8 mouse cellular contexts compared by ENCODE assay signal in genomic region chr9:88522569-88523334, GRCm38 (mm10). TPM values are rescaled to one million over a fixed set of nuclear protein-coding genes. Genes with fewer than 3 reads are reported as not detected.
DNase-seq lines count a peak whose midpoint lies in the region; ATAC-seq and TF ChIP-seq lines count a peak whose summit lies in the region.

No protein-coding gene starts in this region.

- WGBS in forebrain, postnatal 0 days: under 1% methylated on average over 69 of the region's 69 CpGs
- WGBS in lung, embryonic 15.5 days: under 1% methylated on average over 69 of the region's 69 CpGs

- peak; percentile 76 for ATAC-seq in G1E (ENCODE audit: extremely low read depth, insufficient number of reproducible peaks, low FRiP score, poor library complexity, severe bottlenecking)
- ATAC-seq in forebrain, postnatal 0 days: peak; percentile 90
- ATAC-seq in lung, embryonic 15.5 days (ENCODE audit: borderline replicate concordance, extremely low read depth, low FRiP score, low TSS enrichment): peak; percentile 96

- peak overlapping the region; percentile 74 for H3K4me2 ChIP-seq in forebrain, postnatal 0 days (ENCODE audit: low read depth)
- peak overlapping the region; percentile 82 for H3K4me2 ChIP-seq in lung, embryonic 15.5 days

- peaks cover 18% of the 10 kb centered on the region for H3K36me3 ChIP-seq in G1E (replicated peaks)
- peaks cover 7% of the 10 kb centered on the region; the same call in 1 of the 2 replicates for H3K36me3 ChIP-seq in forebrain, postnatal 0 days (ENCODE audit: insufficient read depth)
- peaks cover 12% of the 10 kb centered on the region for H3K36me3 ChIP-seq in lung, embryonic 15.5 days

- H3K27me3 ChIP-seq in G1E (ENCODE audit: insufficient read depth, low read length): no peaks in the 10 kb centered on the region
- no peaks in the 10 kb centered on the region for H3K27me3 ChIP-seq in forebrain, postnatal 0 days (ENCODE audit: insufficient read depth, low read length)
- no peaks in the 10 kb centered on the region for H3K27me3 ChIP-seq in lung, embryonic 15.5 days

- DNase-seq in G1E (ENCODE audit: low spot score): peak; percentile 87
- peak; percentile 96 to 97 for DNase-seq in cerebellum, adult 18-20 months
- peak; percentile 99 for DNase-seq in forebrain, postnatal 0 days
- DNase-seq in heart, postnatal 4 days: peak; percentile 98
- peak; percentile 94 for DNase-seq in layer of hippocampus, adult 8-10 months (ENCODE audit: low spot score in 2 of 2)
- peak; percentile 95 for DNase-seq in ovary, adult 18-20 months (ENCODE audit: low spot score)
- peak; percentile 98 for DNase-seq in thymus, postnatal 0 days (ENCODE audit: low spot score)

- H3K4me3 ChIP-seq in G1E (ENCODE audit: low read depth, low read length): peak overlapping the region; percentile 74
- H3K4me3 ChIP-seq in forebrain, postnatal 0 days (ENCODE audit: low read depth, low read length): peak overlapping the region; percentile 70
- H3K4me3 ChIP-seq in lung, embryonic 15.5 days: peak overlapping the region; percentile 61

- no peaks in the 10 kb centered on the region for H3K9me3 ChIP-seq in G1E (replicated peaks)
- H3K9me3 ChIP-seq in forebrain, postnatal 0 days (ENCODE audit: low read length): no peaks in the 10 kb centered on the region
- H3K9me3 ChIP-seq in lung, embryonic 15.5 days: no peaks in the 10 kb centered on the region

- peaks cover 33% of the 10 kb centered on the region for H3K4me1 ChIP-seq in G1E (ENCODE audit: insufficient read depth, low read depth, low read length)
- peaks cover 12% of the 10 kb centered on the region for H3K4me1 ChIP-seq in forebrain, postnatal 0 days (ENCODE audit: insufficient read depth)
- H3K4me1 ChIP-seq in lung, embryonic 15.5 days: peaks cover 10% of the 10 kb centered on the region

- H3K27ac ChIP-seq in forebrain, postnatal 0 days (ENCODE audit: low read depth, low read length): peak overlapping the region; percentile 93
- peak overlapping the region; percentile 90 for H3K27ac ChIP-seq in lung, embryonic 15.5 days

- peak overlapping the region; percentile 93 for H3K9ac ChIP-seq in forebrain, postnatal 0 days
- peak overlapping the region; percentile 77 for H3K9ac ChIP-seq in lung, embryonic 15.5 days

- no peak for TF ChIP-seq CTCF in G1E (IDR thresholded peaks at IDR 0.05; ENCODE audit: low read depth, low read length)
- TF ChIP-seq CTCF in forebrain, postnatal 0 days (IDR thresholded peaks at IDR 0.05; ENCODE audit: low read depth): peak; percentile 66

RNA-seq across cellular contexts. Expression of gene Zfp949, which starts 25.1 kb away (rescaled TPM):
- 14.9 and 30.9 TPM in 2 replicates for total RNA-seq in G1E (2014; fragmentation: Nextera tagmentation)
- 13.6 and 14.0 TPM in 2 replicates for total RNA-seq in G1E (2017)
- 0.45 and 0.93 TPM in 2 replicates for polyA plus RNA-seq in G1E (2012)
- total RNA-seq in forebrain, postnatal 0 days (2014; rRNA removed): 18.6 and 25.0 TPM in 2 replicates
- polyA plus RNA-seq in forebrain, postnatal 0 days (2015; fragmentation: Nextera tagmentation; extraction: Ambion mirVana): 9.0 and 13.5 TPM in 2 replicates
- 1 to 10 TPM; 4.8 to 5.8 TPM for total RNA-seq in heart, postnatal 4 days (2021)
- total RNA-seq in layer of hippocampus, adult 8-10 months (2022): 10 to 100 TPM; 19.5 to 29.3 (median 24.7) TPM
- polyA plus RNA-seq in lung, embryonic 15.5 days (2015; fragmentation: Nextera tagmentation; extraction: Ambion mirVana): 11.1 and 12.0 TPM in 2 replicates
- polyA plus RNA-seq in thymus, postnatal 0 days (2015; fragmentation: Nextera tagmentation; extraction: Ambion mirVana): 8.4 and 10.4 TPM in 2 replicates

RNA-seq across cellular contexts. Expression of gene Syncrip, which starts 40.4 kb away (rescaled TPM):
- 251 and 283 TPM in 2 replicates for total RNA-seq in G1E (2014; fragmentation: Nextera tagmentation)
- 152 and 197 TPM in 2 replicates for total RNA-seq in G1E (2017)
- polyA plus RNA-seq in G1E (2012): 148 and 152 TPM in 2 replicates
- 138 and 149 TPM in 2 replicates for total RNA-seq in forebrain, postnatal 0 days (2014; rRNA removed)
- 82.5 and 86.4 TPM in 2 replicates for polyA plus RNA-seq in forebrain, postnatal 0 days (2015; fragmentation: Nextera tagmentation; extraction: Ambion mirVana)
- 100 to 1,000 TPM in 1 of 2 experiments, 10 to 100 TPM in 1; 96.9 to 107 TPM for total RNA-seq in heart, postnatal 4 days (2021)
- 10 to 100 TPM; 61.8 to 67.7 (median 63.0) TPM for total RNA-seq in layer of hippocampus, adult 8-10 months (2022)
- 96.0 and 108 TPM in 2 replicates for polyA plus RNA-seq in lung, embryonic 15.5 days (2015; fragmentation: Nextera tagmentation; extraction: Ambion mirVana)
- polyA plus RNA-seq in thymus, postnatal 0 days (2015; fragmentation: Nextera tagmentation; extraction: Ambion mirVana): 114 and 132 TPM in 2 replicates

RNA-seq across cellular contexts. Expression of gene Trim43a, which starts 57.9 kb away (rescaled TPM):
- 5.3 TPM in 1 of 2 replicates, not detected in the other for total RNA-seq in G1E (2014; fragmentation: Nextera tagmentation)
- 0.12 and 0.22 TPM in 2 replicates for total RNA-seq in G1E (2017)
- not detected in 2 replicates for polyA plus RNA-seq in G1E (2012)
- 0.08 TPM in 1 of 2 replicates, not detected in the other for total RNA-seq in forebrain, postnatal 0 days (2014; rRNA removed)
- polyA plus RNA-seq in forebrain, postnatal 0 days (2015; fragmentation: Nextera tagmentation; extraction: Ambion mirVana): 0.13 TPM in 1 of 2 replicates, not detected in the other
- not detected for total RNA-seq in heart, postnatal 4 days (2021)
- 1 to 10 TPM in 1 of 4 experiments, under 1 TPM in 2, not detected in 1; 0.74 to 1.2 (median 0.89) TPM for total RNA-seq in layer of hippocampus, adult 8-10 months (2022)
- 0.12 and 0.35 TPM in 2 replicates for polyA plus RNA-seq in lung, embryonic 15.5 days (2015; fragmentation: Nextera tagmentation; extraction: Ambion mirVana)
- 0.06 and 0.07 TPM in 2 replicates for polyA plus RNA-seq in thymus, postnatal 0 days (2015; fragmentation: Nextera tagmentation; extraction: Ambion mirVana)

Comparison
In these comparisons a context has a peak if more than half of its experiments do, and no peak if none do; other contexts are left out.
1. Peak in every context shown above with its lines: DNase-seq, ATAC-seq, H3K4me3 ChIP-seq and H3K27ac ChIP-seq.